In genomic region chr15:97247791-97248161, GRCm38 (mm10) we compare ENCODE assay signal across 8 mouse cellular contexts. TPM values are rescaled to one million over a fixed set of nuclear protein-coding genes. Genes with fewer than 3 reads are reported as not detected.
A peak's percentile ranks its signal among the peaks of the same experiment; 100 is the strongest.
DNase-seq lines count a peak whose midpoint lies in the region; ATAC-seq and TF ChIP-seq lines count a peak whose summit lies in the region.

No protein-coding gene starts in this region.

- peak overlapping the region; percentile 89 for H3K4me2 ChIP-seq in forebrain, embryonic 12.5 days
- peak overlapping the region; percentile 94 for H3K4me2 ChIP-seq in intestine, embryonic 16.5 days (ENCODE audit: low read depth, low read length)
- H3K4me2 ChIP-seq in stomach, embryonic 15.5 days = peak overlapping the region; percentile 93

- H3K36me3 ChIP-seq in forebrain, embryonic 12.5 days (replicated peaks) = no peaks in the 10 kb centered on the region
- no peaks in the 10 kb centered on the region for H3K36me3 ChIP-seq in intestine, embryonic 16.5 days (ENCODE audit: control insufficient read depth, insufficient read depth, low read length)
- H3K36me3 ChIP-seq in stomach, embryonic 15.5 days = no peaks in the 10 kb centered on the region

- TF ChIP-seq CTCF in gastrocnemius, adult 2 months (IDR thresholded peaks at IDR 0.05) = 0 out of 2 replicates have a peak, but pooled peaks have one; percentile 6

- no peaks in the 10 kb centered on the region for H3K9me3 ChIP-seq in forebrain, embryonic 12.5 days
- no peaks in the 10 kb centered on the region; the same call in 1 of the 2 replicates for H3K9me3 ChIP-seq in intestine, embryonic 16.5 days (ENCODE audit: control insufficient read depth, low read length)
- H3K9me3 ChIP-seq in stomach, embryonic 15.5 days = no peaks in the 10 kb centered on the region

- intact Hi-C loops in gastrocnemius, adult 2 months (cut with DNase I) = loop anchor here (10.0 kb wide), 1 partner anchor 417 kb away; no protein-coding TSS in a partner anchor
- intact Hi-C loops in gastrocnemius, postnatal 14 days (cut with DNase I; ENCODE audit: low total_unique reads) = no loop called here

- DNase-seq in gastrocnemius, adult 2 months = no peak
- no peak for DNase-seq in gastrocnemius, postnatal 14 days
- peak; percentile 29 for DNase-seq in ES-CJ7 (ENCODE audit: low read depth, low spot score)
- peak; percentile 56 for DNase-seq in lung, postnatal 10 days
- DNase-seq in layer of hippocampus, adult 18-20 months (ENCODE audit: low spot score in 2 of 2) = no peak

- ATAC-seq in forebrain, embryonic 12.5 days (ENCODE audit: low FRiP score) = peak; percentile 31; the same call in 1 of the 2 replicates
- ATAC-seq in intestine, embryonic 16.5 days = peak; percentile 61; the same call in 1 of the 2 replicates
- ATAC-seq in stomach, embryonic 15.5 days (ENCODE audit: insufficient read depth, low FRiP score, low read depth) = peak; percentile 15; the same call in 1 of the 2 replicates

- 1% methylated on average over 14 of the region's 14 CpGs for WGBS in forebrain, embryonic 12.5 days
- WGBS in intestine, embryonic 16.5 days = 2% methylated on average over 14 of the region's 14 CpGs
- WGBS in stomach, embryonic 15.5 days = 2% methylated on average over 14 of the region's 14 CpGs

- peak overlapping the region; percentile 94 for H3K4me3 ChIP-seq in gastrocnemius, adult 2 months
- peak overlapping the region; percentile 84 for H3K4me3 ChIP-seq in forebrain, embryonic 12.5 days (replicated peaks)
- peak overlapping the region; percentile 73 for H3K4me3 ChIP-seq in intestine, embryonic 16.5 days (ENCODE audit: low read length)
- peak overlapping the region; percentile 67 for H3K4me3 ChIP-seq in stomach, embryonic 15.5 days (replicated peaks)

- H3K4me1 ChIP-seq in forebrain, embryonic 12.5 days = peaks cover 8% of the 10 kb centered on the region; the same call in 1 of the 2 replicates
- H3K4me1 ChIP-seq in intestine, embryonic 16.5 days (ENCODE audit: control insufficient read depth, insufficient read depth, low read length) = peaks cover 2% of the 10 kb centered on the region; the same call in 1 of the 2 replicates
- H3K4me1 ChIP-seq in stomach, embryonic 15.5 days = no peaks in the 10 kb centered on the region; the same call in 1 of the 2 replicates

- H3K27me3 ChIP-seq in forebrain, embryonic 12.5 days = peaks cover 17% of the 10 kb centered on the region
- peaks cover 11% of the 10 kb centered on the region; the same call in 1 of the 2 replicates for H3K27me3 ChIP-seq in intestine, embryonic 16.5 days (replicated peaks; ENCODE audit: control insufficient read depth, insufficient read depth, low read length)
- H3K27me3 ChIP-seq in stomach, embryonic 15.5 days (replicated peaks) = peaks cover 10% of the 10 kb centered on the region

- H3K27ac ChIP-seq in gastrocnemius, adult 2 months = peak overlapping the region; percentile 91
- H3K27ac ChIP-seq in forebrain, embryonic 12.5 days = peak overlapping the region; percentile 77
- H3K27ac ChIP-seq in intestine, embryonic 16.5 days (ENCODE audit: low read length) = peak overlapping the region; percentile 84
- H3K27ac ChIP-seq in stomach, embryonic 15.5 days = peak overlapping the region; percentile 82

- peak overlapping the region; percentile 87 for H3K9ac ChIP-seq in forebrain, embryonic 12.5 days
- peak overlapping the region; percentile 85 for H3K9ac ChIP-seq in intestine, embryonic 16.5 days (ENCODE audit: low read depth, low read length)
- peak overlapping the region; percentile 84 for H3K9ac ChIP-seq in stomach, embryonic 15.5 days

RNA-seq across cellular contexts. Expression of gene Amigo2, which starts 0.7 kb away (rescaled TPM):
- 1 to 10 TPM; 2.3 TPM for total RNA-seq in gastrocnemius, adult 2 months (2021)
- 1 to 10 TPM; 2.3 to 3.3 TPM for total RNA-seq in gastrocnemius, postnatal 14 days (2021)
- polyA plus RNA-seq in forebrain, embryonic 12.5 days (2016; fragmentation: Nextera tagmentation; extraction: Ambion mirVana) = 3.9 and 4.5 TPM in 2 replicates
- 4.9 and 5.8 TPM in 2 replicates for polyA plus RNA-seq in intestine, embryonic 16.5 days (2015; fragmentation: Nextera tagmentation; extraction: Ambion mirVana)
- polyA plus RNA-seq in stomach, embryonic 15.5 days (2015; fragmentation: Nextera tagmentation; extraction: Ambion mirVana) = 4.7 and 5.5 TPM in 2 replicates
- total RNA-seq in layer of hippocampus, adult 18-20 months (2021) = 10 to 100 TPM; 21.2 to 22.8 TPM

RNA-seq across cellular contexts. Expression of gene Pced1b, which starts 0.9 kb away (rescaled TPM):
- total RNA-seq in gastrocnemius, adult 2 months (2021) = 1 to 10 TPM; 1.3 to 1.6 TPM
- 1 to 10 TPM; 3.7 to 4.1 TPM for total RNA-seq in gastrocnemius, postnatal 14 days (2021)
- 3.3 and 4.2 TPM in 2 replicates for polyA plus RNA-seq in forebrain, embryonic 12.5 days (2016; fragmentation: Nextera tagmentation; extraction: Ambion mirVana)
- 3.0 and 3.6 TPM in 2 replicates for polyA plus RNA-seq in intestine, embryonic 16.5 days (2015; fragmentation: Nextera tagmentation; extraction: Ambion mirVana)
- 3.0 and 3.5 TPM in 2 replicates for polyA plus RNA-seq in stomach, embryonic 15.5 days (2015; fragmentation: Nextera tagmentation; extraction: Ambion mirVana)
- total RNA-seq in layer of hippocampus, adult 18-20 months (2021) = 1 to 10 TPM; 6.0 to 6.9 TPM

Comparison
In these comparisons a context has a peak if more than half of its experiments do, and no peak if none do; other contexts are left out.
1. DNase-seq: peak in ES-CJ7 (single experiment) and lung, postnatal 10 days (single experiment); none in gastrocnemius, adult 2 months (single experiment), gastrocnemius, postnatal 14 days (single experiment) and layer of hippocampus, adult 18-20 months (0 of 2).
2. RNA of gene Amigo2, which starts 0.7 kb away (total RNA-seq): 21.2 to 22.8 TPM in layer of hippocampus, adult 18-20 months; 2.3 to 3.3 TPM in gastrocnemius, postnatal 14 days and 2.3 TPM in gastrocnemius, adult 2 months; every median in the first group is over 4 times any median in the second.
3. Peak in every context shown above with its lines, with median percentiles within 50 percentile points of each other: H3K27ac ChIP-seq, H3K4me3 ChIP-seq, ATAC-seq, H3K4me2 ChIP-seq and H3K9ac ChIP-seq.